Mouse (Mus musculus): ENCODE results near the gene Erg.

GRCm38 (mm10) chr16:95458590-95459324, 127.6 kb downstream of the Erg start:
- TF ChIP-seq CTCF (IDR thresholded peaks at IDR 0.05; ENCODE audit: borderline replicate concordance, insufficient read depth, low read depth, low read length), result no peak
- TF ChIP-seq POLR2A (IDR thresholded peaks at IDR 0.05; ENCODE audit: borderline replicate concordance, insufficient read depth, low read length), result no peak
